Mouse (Mus musculus) neural tube, embryonic 10.5 days (tissue): Measurements from ENCODE around the gene Arsb.

Experiments used
- DNase-seq: peaks from one replicate; pipeline ENCODE4 v3.0.0-alpha.2; 2017; ENCODE audit warnings: low spot score; ENCODE audit errors: extremely low spot score

Arsb gene

GRCm38 (mm10) chr13:93920786-93921300, 149.4 kb downstream of the Arsb start:
- DNase-seq: no peak

- no peak for DNase-seq
Observed at GRCm38 (mm10) chr13:93921831-93922565, 150.6 kb downstream of the Arsb start.

- DNase-seq: no peak
Observed at GRCm38 (mm10) chr13:93922566-93922910, 151.1 kb downstream of the Arsb start.

GRCm38 (mm10) chr13:93924735-93925432, 153.5 kb downstream of the Arsb start:
- DNase-seq: no peak

- no peak for DNase-seq
Observed at GRCm38 (mm10) chr13:93930561-93931340, 159.3 kb downstream of the Arsb start.

GRCm38 (mm10) chr13:93936455-93936854, 165.0 kb downstream of the Arsb start:
- no peak for DNase-seq

GRCm38 (mm10) chr13:93938118-93938517, 166.7 kb downstream of the Arsb start:
- no peak for DNase-seq

- no peak for DNase-seq
Observed at GRCm38 (mm10) chr13:93939363-93940127, 168.1 kb downstream of the Arsb start.

GRCm38 (mm10) chr13:93940742-93941531, 169.5 kb downstream of the Arsb start:
- DNase-seq: no peak

GRCm38 (mm10) chr13:93950996-93951395, 179.6 kb downstream of the Arsb start:
- DNase-seq: peak; percentile 29

- DNase-seq: no peak
Observed at GRCm38 (mm10) chr13:93951555-93951954, 180.1 kb downstream of the Arsb start.

- DNase-seq: no peak
Observed at GRCm38 (mm10) chr13:93952466-93952865, 181.0 kb downstream of the Arsb start.

GRCm38 (mm10) chr13:93957907-93958306, 186.5 kb downstream of the Arsb start:
- no peak for DNase-seq

- DNase-seq: no peak
Observed at GRCm38 (mm10) chr13:93966271-93966670, 194.8 kb downstream of the Arsb start.

- no peak for DNase-seq
Observed at GRCm38 (mm10) chr13:93967138-93967537, 195.7 kb downstream of the Arsb start.

GRCm38 (mm10) chr13:93970115-93970514, 198.7 kb downstream of the Arsb start:
- DNase-seq: no peak

GRCm38 (mm10) chr13:93972423-93972822, 201.0 kb downstream of the Arsb start:
- no peak for DNase-seq

- no peak for DNase-seq
Observed at GRCm38 (mm10) chr13:93975668-93976067, 204.2 kb downstream of the Arsb start.

GRCm38 (mm10) chr13:93976897-93977530, 205.6 kb downstream of the Arsb start:
- DNase-seq: no peak
